Mouse (Mus musculus): ENCODE results near the gene Rps24. TPM values are rescaled to one million over a fixed set of nuclear protein-coding genes. Genes with fewer than 3 reads are reported as not detected.

Rps24 gene
- 1,961 TPM for polyA plus RNA-seq (2014; fragmentation: Illumina TruSeq; extraction: RNeasy Lipid Tissue Mini Kit (QIAGEN cat#74804); ENCODE audit: low read depth, low replicate concordance)

GRCm38 (mm10) chr14:24486773-24487227 is at the start of gene Rps24, which contains the start of gene Polr3a:
Gene Rps24 (plus strand): TSS chr14:24487125.
Gene Polr3a (minus strand): TSS chr14:24487058.

Other genes starting within 250 kb of the Rps24 start
- 2.1 TPM for gene Dlg5, start 241.2 kb upstream of the Rps24 start, polyA plus RNA-seq (2014; fragmentation: Illumina TruSeq; extraction: RNeasy Lipid Tissue Mini Kit (QIAGEN cat#74804); ENCODE audit: low read depth, low replicate concordance)
- not detected for gene E330034G19Rik, start 193.9 kb upstream of the Rps24 start, polyA plus RNA-seq (2014; fragmentation: Illumina TruSeq; extraction: RNeasy Lipid Tissue Mini Kit (QIAGEN cat#74804); ENCODE audit: low read depth, low replicate concordance)
- 6.6 TPM for gene Polr3a, start 67 bp upstream of the Rps24 start, polyA plus RNA-seq (2014; fragmentation: Illumina TruSeq; extraction: RNeasy Lipid Tissue Mini Kit (QIAGEN cat#74804); ENCODE audit: low read depth, low replicate concordance)